Mouse (Mus musculus): ENCODE measurements around the gene Mesp1.

Mesp1 gene

DNA sequence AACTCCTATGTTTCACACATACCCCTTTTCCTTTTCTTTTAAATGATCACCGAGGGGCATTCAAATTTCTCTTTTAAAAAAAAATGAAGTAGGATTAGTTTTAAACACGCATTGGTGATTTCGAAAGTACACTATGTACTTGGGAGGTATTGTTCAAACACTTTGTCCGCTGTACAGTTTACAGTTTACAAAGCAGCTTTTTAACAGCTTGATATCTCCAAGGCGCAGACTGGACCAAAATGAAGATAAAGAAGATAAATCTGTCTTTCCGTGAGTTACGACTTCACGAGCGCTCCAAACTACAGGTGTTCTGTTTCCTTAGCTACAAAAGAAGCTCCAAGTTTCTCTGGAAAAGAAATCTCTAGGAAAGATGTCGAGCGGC is 51.3 kb downstream of the Mesp1 start:
- DNase-seq (ENCODE audit: low read depth, low spot score) = no peak
